Mouse (Mus musculus) hindbrain, embryonic 15.5 days (tissue): ENCODE data around the gene Btbd1. TPM values are rescaled to one million over a fixed set of nuclear protein-coding genes. Genes with fewer than 3 reads are reported as not detected.
A peak's percentile ranks its signal among the peaks of the same experiment; 100 is the strongest.

Experiments
- ATAC-seq: fragments of 200-750 bp; cut with Nextera tagmentation; 2 replicates; pipeline ENCODE4 v1.8.0; 2017; ENCODE audit warnings: low read depth, moderate number of reproducible peaks, moderate TSS enrichment; ENCODE audit not compliant: low FRiP score
- H3K27ac ChIP-seq: fragments of 300-500 bp; sonication (generic); replicated peaks from 2 replicates; pipeline ENCODE4 v1.5.1; 2015; ENCODE audit warnings: mild to moderate bottlenecking, inconsistent platforms
- H3K27me3 ChIP-seq: fragments of 300-500 bp; sonication (generic); 2 replicates; pipeline ENCODE4 v1.6.1; 2015; ENCODE audit warnings: control low read depth, inconsistent platforms
- H3K36me3 ChIP-seq: fragments of 300-500 bp; sonication (generic); 2 replicates; pipeline ENCODE4 v1.6.1; 2015; ENCODE audit warnings: control low read depth, inconsistent platforms
- H3K4me1 ChIP-seq: fragments of 300-500 bp; sonication (generic); replicated peaks from 2 replicates; pipeline ENCODE4 v1.6.1; 2015; ENCODE audit warnings: control low read depth, inconsistent platforms
- H3K4me2 ChIP-seq: fragments of 300-500 bp; sonication (generic); 2 replicates; pipeline ENCODE4 v1.6.1; 2015; ENCODE audit warnings: moderate library complexity, mild to moderate bottlenecking, inconsistent platforms
- H3K4me3 ChIP-seq: fragments of 300-500 bp; sonication (generic); 2 replicates; pipeline ENCODE4 v1.5.1; 2015; ENCODE audit warnings: mild to moderate bottlenecking, inconsistent platforms
- H3K9ac ChIP-seq: fragments of 300-500 bp; sonication (generic); 2 replicates; pipeline ENCODE4 v1.6.1; 2015; ENCODE audit warnings: inconsistent platforms
- H3K9me3 ChIP-seq: fragments of 300-500 bp; sonication (generic); 2 replicates; pipeline ENCODE4 v1.6.1; 2016; ENCODE audit warnings: control low read depth, inconsistent platforms
- WGBS: fragments of 180-500 bp; shearing (Covaris S2); methylation state at CpG from one replicate; pipeline ENCODE4 v1.1.7; 2015; 5-methylcytosine and 5-hydroxymethylcytosine counted together
- polyA plus RNA-seq: library from polyadenylated mRNA; unstranded; fragments of >200 nt; fragmentation: Nextera tagmentation; extraction: Ambion mirVana; gene quantifications from 2 replicates; pipeline ENCODE4 v1.2.1, GENCODE M21; 2015

Btbd1 gene
- polyA plus RNA-seq, 1 experiment from 2014 or later: 93.8 TPM

DNA sequence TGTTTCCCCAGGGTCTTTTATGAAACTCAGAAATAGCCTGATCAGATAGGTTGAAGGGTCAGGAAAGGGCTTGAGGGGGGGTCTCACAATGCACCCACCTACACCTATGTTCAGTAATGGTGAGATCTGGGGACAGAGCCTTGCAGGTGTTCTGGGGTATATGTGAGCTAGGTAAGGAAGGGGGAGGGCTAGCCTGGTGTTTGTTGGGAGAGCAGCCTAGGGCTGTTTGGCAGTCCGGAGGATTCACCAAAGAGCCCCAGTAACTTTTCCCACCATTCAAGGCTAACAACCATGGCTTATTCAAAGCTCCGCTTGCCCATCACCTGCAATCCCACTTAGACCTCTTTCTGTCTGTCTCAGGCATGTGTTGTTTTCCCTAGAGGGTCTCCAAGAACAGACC, 32.2 kb upstream of the Btbd1 start:
- ATAC-seq: no peak
- 71% methylated on average over 2 of the region's 2 CpGs for WGBS
- H3K36me3 ChIP-seq: no peaks in the 10 kb centered on the region

DNA sequence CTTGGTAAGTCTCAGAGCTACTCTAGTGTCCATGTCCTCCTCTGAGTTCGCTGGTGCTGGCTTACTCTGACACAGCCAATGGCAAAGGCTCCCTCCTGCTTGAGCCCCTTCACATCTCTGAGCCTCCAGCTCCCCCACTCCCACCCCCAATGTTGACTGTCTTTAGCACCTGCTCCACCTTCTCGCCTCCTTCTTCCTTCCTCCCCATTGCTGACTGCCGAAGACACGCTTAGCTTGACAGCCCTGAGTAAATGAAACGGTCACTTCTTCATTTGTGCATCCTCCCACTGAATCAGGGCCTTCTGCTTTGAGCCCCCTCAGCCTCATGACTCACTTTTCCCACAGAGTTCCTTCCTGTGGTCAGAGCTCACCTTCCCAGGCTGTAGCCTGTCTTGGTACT, 31.8 kb upstream of the Btbd1 start:
- no peak for ATAC-seq
- H3K4me2 ChIP-seq: no peak overlapping the region
- no peak overlapping the region for H3K9ac ChIP-seq
- no peaks in the 10 kb centered on the region for H3K9me3 ChIP-seq
- no peak overlapping the region for H3K4me3 ChIP-seq
- H3K4me1 ChIP-seq: peaks cover 23% of the 10 kb centered on the region
- H3K27ac ChIP-seq: no peak overlapping the region
- peaks cover 5% of the 10 kb centered on the region; the same call in 1 of the 2 replicates for H3K27me3 ChIP-seq
- 83% methylated on average over 5 of the region's 5 CpGs for WGBS
- no peaks in the 10 kb centered on the region for H3K36me3 ChIP-seq

More for the DNA sequence above, 32.2 kb upstream of the Btbd1 start:
- Histone ChIP-seq H3K4me3 (no peak overlapping the region), H3K9me3 (no peaks in the 10 kb centered on the region), H3K27ac (no peak overlapping the region), H3K27me3 (peaks cover 5% of the 10 kb centered on the region; the same call in 1 of the 2 replicates), H3K4me2 (no peak overlapping the region), H3K4me1 (peaks cover 23% of the 10 kb centered on the region), H3K9ac (no peak overlapping the region)

DNA sequence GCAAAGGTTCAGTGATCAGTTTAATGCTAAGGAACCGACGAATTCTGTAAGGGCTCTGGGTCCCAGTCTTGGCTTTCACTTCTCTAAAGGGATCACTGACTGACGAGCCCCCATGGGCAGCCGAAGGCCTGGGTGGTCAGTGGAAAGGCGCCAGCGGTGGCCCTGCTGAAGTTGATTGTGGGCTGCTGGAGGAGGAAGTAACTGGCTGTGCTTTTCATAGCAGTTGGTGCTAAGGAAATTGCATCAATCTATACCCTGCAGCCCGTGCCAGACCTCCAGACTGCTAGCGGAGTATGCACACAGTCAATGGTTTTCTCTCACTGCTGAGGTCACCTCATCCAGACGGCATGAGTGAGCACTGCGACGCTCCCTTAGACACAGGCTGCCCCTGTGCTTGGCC, 30.8 kb upstream of the Btbd1 start:
- Histone ChIP-seq H3K4me3 (peak overlapping the region; percentile 56), H3K36me3 (no peaks in the 10 kb centered on the region), H3K9me3 (no peaks in the 10 kb centered on the region), H3K9ac (no peak overlapping the region; the same call in 1 of the 2 replicates), H3K27ac (peak overlapping the region; percentile 23; the same call in 1 of the 2 replicates), H3K4me1 (peaks cover 23% of the 10 kb centered on the region), H3K4me2 (peak overlapping the region; percentile 84), H3K27me3 (peaks cover 5% of the 10 kb centered on the region; the same call in 1 of the 2 replicates)
- ATAC-seq: 0 out of 2 replicates have a peak, but pooled peaks have one; percentile 16
- WGBS: 53% methylated on average over 11 of the region's 11 CpGs

DNA sequence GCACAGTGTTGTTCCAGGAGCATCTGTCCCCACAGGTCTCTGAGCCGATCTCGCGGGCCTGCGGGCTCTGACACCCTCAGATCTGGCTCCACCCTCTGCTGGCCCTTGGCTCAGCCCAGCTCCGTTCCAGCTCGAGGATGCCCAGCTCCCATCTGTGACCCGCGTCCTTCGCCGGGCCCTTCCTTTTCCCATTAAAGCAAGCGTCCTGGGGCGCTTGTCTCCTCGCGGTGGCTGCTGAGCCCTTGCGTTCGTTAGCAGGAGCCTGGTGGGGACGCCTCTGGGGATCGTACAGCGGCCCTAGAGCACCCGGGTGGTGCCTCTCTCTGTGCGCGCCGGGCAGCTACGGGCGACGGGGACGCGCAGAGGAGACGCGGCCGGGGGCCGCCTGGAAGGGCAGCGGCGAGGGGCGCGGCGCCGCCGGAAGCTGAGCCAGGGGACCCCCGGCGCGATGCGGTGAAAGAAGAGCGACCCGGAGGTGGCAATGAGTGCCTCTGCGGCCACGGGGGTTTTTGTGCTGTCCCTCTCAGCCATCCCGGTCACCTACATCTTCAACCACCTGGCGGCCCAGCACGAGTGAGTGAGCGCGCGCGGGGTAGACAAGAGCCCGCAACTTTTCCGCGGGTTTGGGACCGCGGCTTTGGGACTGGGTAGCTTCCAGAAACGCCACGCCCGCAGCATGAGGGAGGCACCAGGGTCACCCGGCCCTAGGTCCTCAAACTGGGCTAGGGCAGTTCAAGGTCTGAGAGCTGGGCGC, 29.9 kb upstream of the Btbd1 start, which contains the start of gene Tm6sf1:
TSS of gene Tm6sf1 (plus strand) at position 34 of the 754 bp plus-strand sequence.
- Histone ChIP-seq H3K4me1 (peaks cover 29% of the 10 kb centered on the region), H3K27ac (peak within 1 kb of the TSS; percentile 23), H3K36me3 (no peaks in the 10 kb centered on the region), H3K9ac (peak within 1 kb of the TSS; percentile 66), H3K4me2 (peak within 1 kb of the TSS; percentile 84), H3K27me3 (peaks cover 5% of the 10 kb centered on the region; the same call in 1 of the 2 replicates), H3K9me3 (no peaks in the 10 kb centered on the region), H3K4me3 (peak within 1 kb of the TSS; percentile 56)
- WGBS: under 1% methylated on average over 63 of the region's 64 CpGs
- ATAC-seq: peak; percentile 54

DNA sequence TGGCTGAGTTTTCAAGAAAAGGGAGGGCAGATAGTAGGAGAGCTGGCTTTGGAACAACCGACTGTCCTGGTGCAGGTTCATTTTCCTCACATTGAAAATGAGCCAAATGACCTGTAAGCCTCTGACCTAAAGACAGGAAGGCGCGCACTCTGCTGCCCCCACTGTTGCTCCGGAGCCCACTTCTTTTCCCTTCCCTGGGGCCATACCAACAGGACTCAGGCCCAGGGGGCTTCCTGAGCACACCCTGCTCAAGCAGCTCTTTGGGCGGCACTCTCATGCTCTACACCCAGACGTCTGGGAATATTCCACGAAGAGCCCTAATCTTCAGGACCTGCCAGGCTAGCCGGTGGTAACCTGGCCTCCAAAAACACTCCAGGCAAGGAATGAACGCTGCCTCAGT, 29.0 kb upstream of the Btbd1 start:
- WGBS: 8% methylated on average over 9 of the region's 9 CpGs
- Histone ChIP-seq H3K27me3 (peaks cover 5% of the 10 kb centered on the region; the same call in 1 of the 2 replicates), H3K36me3 (no peaks in the 10 kb centered on the region), H3K4me2 (peak overlapping the region; percentile 84), H3K27ac (no peak overlapping the region), H3K9ac (0 out of 2 replicates have a peak overlapping the region, but pooled peaks have one; percentile 66), H3K4me3 (peak overlapping the region; percentile 56), H3K4me1 (peaks cover 29% of the 10 kb centered on the region), H3K9me3 (no peaks in the 10 kb centered on the region)
- no peak for ATAC-seq

DNA sequence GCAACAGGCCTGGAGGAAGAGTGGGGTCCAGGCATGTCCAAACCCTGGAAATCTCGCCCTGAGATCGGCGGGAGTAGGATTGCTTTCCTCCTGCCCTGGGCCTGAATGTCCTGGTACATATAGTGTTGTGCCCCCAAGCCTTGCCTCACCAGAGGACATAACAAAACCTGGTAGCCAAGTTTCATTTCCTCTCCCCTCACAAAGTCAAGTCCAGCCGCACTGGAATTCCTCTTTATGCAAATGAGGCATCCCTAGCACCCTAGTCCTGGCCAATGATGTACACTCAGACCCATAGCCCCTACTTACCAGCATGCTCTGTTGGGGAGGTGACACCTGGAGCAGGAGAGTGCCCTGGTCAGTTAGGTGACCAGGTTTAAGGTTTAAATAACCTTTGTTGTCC, 27.0 kb upstream of the Btbd1 start:
- Histone ChIP-seq H3K27ac (no peak overlapping the region), H3K36me3 (no peaks in the 10 kb centered on the region), H3K4me2 (no peak overlapping the region), H3K27me3 (peaks cover 5% of the 10 kb centered on the region; the same call in 1 of the 2 replicates), H3K9me3 (no peaks in the 10 kb centered on the region), H3K9ac (no peak overlapping the region), H3K4me1 (peaks cover 29% of the 10 kb centered on the region), H3K4me3 (no peak overlapping the region)
- WGBS: 75% methylated on average over 4 of the region's 4 CpGs
- ATAC-seq: no peak

DNA sequence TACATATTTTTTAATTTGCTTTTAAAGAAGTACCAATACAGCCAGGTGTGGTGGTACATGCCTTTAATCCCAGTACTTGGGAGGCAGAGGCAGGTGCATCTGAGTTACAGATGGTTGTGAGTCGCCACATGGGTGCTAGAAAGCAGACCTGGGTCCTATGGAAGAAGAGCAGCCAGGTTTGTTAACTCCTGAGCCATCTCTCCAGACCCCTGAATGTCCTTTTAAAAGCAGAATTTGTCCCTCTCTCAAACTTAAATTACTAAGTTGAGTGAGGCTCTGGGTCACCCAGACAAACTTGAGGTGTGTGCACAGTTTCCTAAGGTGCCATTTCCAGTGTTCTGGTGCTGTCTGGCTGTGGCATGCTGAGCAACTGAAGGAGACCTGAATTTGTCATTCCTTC, 26.5 kb upstream of the Btbd1 start, which contains the start of gene Gm10160:
TSS of gene Gm10160 (minus strand) at position 101 of the 400 bp plus-strand sequence.
- Histone ChIP-seq H3K4me2 (no peak within 1 kb of the TSS), H3K9me3 (no peaks in the 10 kb centered on the region), H3K4me1 (peaks cover 29% of the 10 kb centered on the region), H3K9ac (no peak within 1 kb of the TSS), H3K27me3 (peaks cover 5% of the 10 kb centered on the region; the same call in 1 of the 2 replicates), H3K4me3 (no peak within 1 kb of the TSS), H3K27ac (no peak within 1 kb of the TSS), H3K36me3 (no peaks in the 10 kb centered on the region)
- ATAC-seq: no peak
- 91% methylated on average over 1 of the region's 1 CpGs for WGBS

DNA sequence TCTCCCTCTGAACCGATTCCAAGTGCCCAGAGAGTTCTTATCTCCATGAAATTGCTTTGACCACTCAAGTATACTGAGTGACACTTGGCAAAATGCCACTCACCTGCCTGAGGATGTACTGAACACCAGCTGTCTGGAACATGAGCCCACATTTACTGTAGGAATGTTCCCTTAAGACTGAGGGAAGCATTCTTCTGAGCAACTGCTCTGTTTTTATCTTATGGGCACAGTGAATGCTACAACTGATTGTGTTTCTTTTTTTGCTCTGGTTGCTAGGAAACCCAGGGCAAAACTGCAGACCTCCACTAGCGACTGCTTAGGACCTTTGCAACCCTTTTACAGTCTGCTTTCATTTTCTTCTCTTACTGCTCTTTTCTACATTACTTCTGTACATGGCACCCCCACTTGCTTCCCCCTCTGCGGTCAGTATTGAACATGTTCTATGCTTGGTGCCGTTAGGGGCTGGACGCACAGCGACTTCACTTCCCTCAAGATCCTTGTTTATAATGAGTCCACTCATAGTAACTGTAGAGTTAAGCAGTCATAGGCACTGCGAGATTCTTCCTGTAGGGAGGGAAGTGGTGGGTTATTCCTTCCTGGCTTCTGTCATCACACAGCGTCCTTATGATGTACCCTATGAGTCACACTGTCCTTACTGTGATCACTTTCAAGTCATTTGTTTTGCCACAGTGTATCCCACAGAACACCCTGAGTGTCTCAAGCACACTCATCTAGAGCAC, 25.5 kb upstream of the Btbd1 start:
- no peak overlapping the region for H3K27ac ChIP-seq
- no peak for ATAC-seq
- no peaks in the 10 kb centered on the region; the same call in 1 of the 2 replicates for H3K27me3 ChIP-seq
- 59% methylated on average over 8 of the region's 8 CpGs for WGBS
- no peak overlapping the region for H3K4me2 ChIP-seq
- no peak overlapping the region for H3K4me3 ChIP-seq
- no peaks in the 10 kb centered on the region for H3K9me3 ChIP-seq
- no peak overlapping the region for H3K9ac ChIP-seq
- no peaks in the 10 kb centered on the region for H3K36me3 ChIP-seq
- H3K4me1 ChIP-seq: peaks cover 19% of the 10 kb centered on the region

DNA sequence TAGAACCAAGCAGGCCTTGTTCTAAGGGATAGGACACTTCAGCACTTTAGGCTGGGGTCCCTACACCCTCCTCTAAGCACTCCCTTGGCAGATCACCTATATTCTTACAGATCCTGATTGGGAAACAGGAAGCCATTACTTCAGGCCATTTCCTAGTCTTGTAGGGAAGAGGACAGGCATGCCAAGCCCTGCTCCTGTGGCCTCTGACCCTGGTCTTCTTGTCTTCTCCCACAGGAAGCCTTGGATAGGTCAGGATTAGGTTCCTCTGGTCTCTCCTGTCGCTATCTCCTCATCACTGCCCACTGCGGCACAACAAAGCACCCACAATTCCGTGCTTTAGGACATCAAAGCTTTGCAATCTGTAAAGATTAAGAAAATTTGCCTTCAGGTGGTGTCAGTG, 22.5 kb upstream of the Btbd1 start:
- Histone ChIP-seq H3K9me3 (no peaks in the 10 kb centered on the region), H3K9ac (no peak overlapping the region)
- 84% methylated on average over 3 of the region's 3 CpGs for WGBS

DNA sequence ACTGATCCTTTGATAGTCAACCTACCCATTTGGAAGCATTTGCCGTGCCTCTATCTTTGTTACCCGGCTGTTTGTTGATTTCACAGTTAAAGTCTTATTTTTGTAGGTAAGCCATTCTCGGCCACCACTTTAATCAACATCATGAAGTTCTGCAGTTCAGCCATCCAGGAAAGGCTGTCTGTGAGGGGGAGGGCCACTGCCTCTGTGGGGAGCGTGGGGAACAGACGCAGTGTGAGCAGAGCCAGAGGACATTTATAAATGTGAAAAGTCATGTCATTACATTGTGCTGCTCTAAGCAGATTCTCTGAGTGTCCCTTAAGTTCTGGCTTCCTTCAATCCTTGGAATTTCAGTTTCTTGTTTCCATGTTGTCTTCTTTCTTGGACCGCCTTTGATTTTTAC, 20.9 kb upstream of the Btbd1 start:
- Histone ChIP-seq H3K36me3 (no peaks in the 10 kb centered on the region), H3K9ac (no peak overlapping the region), H3K9me3 (no peaks in the 10 kb centered on the region), H3K27me3 (no peaks in the 10 kb centered on the region), H3K4me2 (no peak overlapping the region), H3K4me3 (no peak overlapping the region), H3K4me1 (peaks cover 9% of the 10 kb centered on the region; the same call in 1 of the 2 replicates), H3K27ac (no peak overlapping the region)
- WGBS: 85% methylated on average over 6 of the region's 6 CpGs
- no peak for ATAC-seq

More for the DNA sequence above, 22.5 kb upstream of the Btbd1 start:
- ATAC-seq: no peak
- Histone ChIP-seq H3K36me3 (no peaks in the 10 kb centered on the region), H3K4me1 (peaks cover 9% of the 10 kb centered on the region; the same call in 1 of the 2 replicates), H3K27ac (no peak overlapping the region), H3K4me2 (no peak overlapping the region), H3K4me3 (no peak overlapping the region), H3K27me3 (no peaks in the 10 kb centered on the region)

DNA sequence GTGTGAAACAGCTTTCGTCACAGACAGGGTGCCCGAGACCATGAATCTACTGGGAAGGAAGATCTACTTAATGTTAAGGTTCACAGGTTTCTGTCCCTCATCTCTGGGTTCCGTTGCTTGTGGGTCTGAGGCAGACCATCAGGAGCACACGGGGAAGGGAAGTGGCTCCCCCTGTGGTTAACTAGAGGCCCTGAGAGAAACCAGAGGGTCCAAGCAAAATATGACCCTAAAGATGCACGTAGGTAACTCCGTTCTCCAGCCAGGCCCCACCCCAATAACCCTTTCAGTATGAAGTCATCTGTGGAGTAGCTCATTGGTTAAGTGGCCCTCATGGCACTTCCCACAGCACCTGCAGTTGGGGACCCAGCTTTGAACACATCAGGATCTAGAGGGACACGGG, 20.4 kb upstream of the Btbd1 start:
- no peaks in the 10 kb centered on the region for H3K36me3 ChIP-seq
- H3K27me3 ChIP-seq: no peaks in the 10 kb centered on the region
- no peak overlapping the region for H3K27ac ChIP-seq
- peaks cover 6% of the 10 kb centered on the region; the same call in 1 of the 2 replicates for H3K4me1 ChIP-seq
- no peak overlapping the region for H3K4me3 ChIP-seq
- WGBS: 92% methylated on average over 7 of the region's 7 CpGs
- H3K9me3 ChIP-seq: no peaks in the 10 kb centered on the region
- no peak overlapping the region for H3K9ac ChIP-seq
- ATAC-seq: no peak
- H3K4me2 ChIP-seq: no peak overlapping the region

DNA sequence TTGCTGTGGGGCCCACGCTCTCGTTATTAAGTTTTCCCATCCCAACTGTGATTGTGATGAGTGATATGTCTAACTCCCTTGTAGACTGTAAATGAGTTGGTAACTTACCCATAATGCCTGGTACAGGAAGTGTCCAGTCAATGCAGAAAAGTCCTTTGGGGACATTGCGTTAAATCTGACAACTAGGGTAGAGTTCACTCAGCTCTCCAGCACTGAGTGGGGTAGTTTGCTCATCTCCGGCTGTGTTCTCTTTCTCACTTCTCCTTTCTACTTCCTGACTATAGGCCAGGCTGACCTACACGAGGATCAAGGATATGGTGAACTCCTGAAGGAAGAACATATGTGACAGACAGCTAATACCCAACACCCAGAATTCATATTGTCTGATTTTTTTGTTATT, 20.0 kb upstream of the Btbd1 start:
- Histone ChIP-seq H3K27me3 (no peaks in the 10 kb centered on the region), H3K9me3 (no peaks in the 10 kb centered on the region), H3K4me3 (no peak overlapping the region), H3K27ac (no peak overlapping the region), H3K9ac (no peak overlapping the region), H3K4me2 (no peak overlapping the region), H3K36me3 (no peaks in the 10 kb centered on the region), H3K4me1 (peaks cover 3% of the 10 kb centered on the region; the same call in 1 of the 2 replicates)
- ATAC-seq: no peak
- 88% methylated on average over 5 of the region's 5 CpGs for WGBS
